Mouse (Mus musculus) heart, embryonic 11.5 days (tissue): ENCODE results near the gene Abcb11. TPM values are rescaled to one million over a fixed set of nuclear protein-coding genes. Genes with fewer than 3 reads are reported as not detected.

Experiments
- ATAC-seq: fragments of 200-750 bp; cut with Nextera tagmentation; replicated peaks from 2 replicates; pipeline ENCODE4 v1.8.0; 2017; ENCODE audit warnings: moderate library complexity; ENCODE audit not compliant: insufficient number of reproducible peaks, low FRiP score, low TSS enrichment
- H3K27ac ChIP-seq: fragments of 300-500 bp; sonication (generic); 2 replicates; pipeline ENCODE4 v1.5.1; 2014; ENCODE audit warnings: mild to moderate bottlenecking, low read depth, low read length
- H3K27me3 ChIP-seq: fragments of 300-500 bp; sonication (generic); 2 replicates; pipeline ENCODE4 v1.6.1; 2014; ENCODE audit warnings: mild to moderate bottlenecking, low read length, mixed read lengths; ENCODE audit not compliant: control insufficient read depth, insufficient read depth
- H3K36me3 ChIP-seq: fragments of 300-500 bp; sonication (generic); 2 replicates; pipeline ENCODE4 v1.6.1; 2014; ENCODE audit warnings: mild to moderate bottlenecking, low read length, moderate library complexity, mixed read lengths; ENCODE audit not compliant: control insufficient read depth, insufficient read depth
- H3K4me1 ChIP-seq: fragments of 300-500 bp; sonication (generic); 2 replicates; pipeline ENCODE4 v1.6.1; 2014; ENCODE audit warnings: low read length; ENCODE audit not compliant: control insufficient read depth, insufficient read depth
- H3K4me2 ChIP-seq: fragments of 300-500 bp; sonication (generic); 2 replicates; pipeline ENCODE4 v1.6.1; 2014; ENCODE audit warnings: mild to moderate bottlenecking, moderate library complexity
- H3K4me3 ChIP-seq: fragments of 300-500 bp; sonication (generic); 2 replicates; pipeline ENCODE4 v1.5.1; 2014; ENCODE audit warnings: low read depth, low read length
- H3K9ac ChIP-seq: fragments of 300-500 bp; sonication (generic); 2 replicates; pipeline ENCODE4 v1.6.1; 2014; ENCODE audit warnings: mild to moderate bottlenecking, low read depth, low read length, moderate library complexity
- H3K9me3 ChIP-seq: fragments of 300-500 bp; sonication (generic); replicated peaks from 2 replicates; pipeline ENCODE4 v1.6.1; 2016; ENCODE audit warnings: low read length; ENCODE audit not compliant: control insufficient read depth
- WGBS: fragments of 180-500 bp; shearing (Covaris S2); extraction: QIAGEN DNeasy Blood & Tissue Kit; methylation state at CpG from one replicate; pipeline ENCODE4 v1.1.7; 2014; ENCODE audit not compliant: insufficient replicate concordance; 5-methylcytosine and 5-hydroxymethylcytosine counted together
- polyA plus RNA-seq: library from polyadenylated mRNA; unstranded; fragments of >200 nt; fragmentation: Nextera tagmentation; extraction: Ambion mirVana; gene quantifications from 2 replicates; pipeline ENCODE4 v1.2.1, GENCODE M21; 2014

The Abcb11 gene
- polyA plus RNA-seq, 1 experiment from 2014 or later, result not detected

- no peaks in the 10 kb centered on the region for H3K27me3 ChIP-seq
- H3K4me3 ChIP-seq, result no peak overlapping the region
- peaks cover 11% of the 10 kb centered on the region for H3K36me3 ChIP-seq
- H3K9ac ChIP-seq, result no peak overlapping the region
- H3K4me1 ChIP-seq, result no peaks in the 10 kb centered on the region
- no peak overlapping the region for H3K27ac ChIP-seq
- H3K4me2 ChIP-seq, result no peak overlapping the region
- ATAC-seq, result no peak
- H3K9me3 ChIP-seq, result no peaks in the 10 kb centered on the region
- WGBS, result 70% methylated on average over 4 of the region's 4 CpGs
Measured at GRCm38 (mm10) chr2:69189222-69189621, 153.2 kb downstream of the Abcb11 start.

DNA sequence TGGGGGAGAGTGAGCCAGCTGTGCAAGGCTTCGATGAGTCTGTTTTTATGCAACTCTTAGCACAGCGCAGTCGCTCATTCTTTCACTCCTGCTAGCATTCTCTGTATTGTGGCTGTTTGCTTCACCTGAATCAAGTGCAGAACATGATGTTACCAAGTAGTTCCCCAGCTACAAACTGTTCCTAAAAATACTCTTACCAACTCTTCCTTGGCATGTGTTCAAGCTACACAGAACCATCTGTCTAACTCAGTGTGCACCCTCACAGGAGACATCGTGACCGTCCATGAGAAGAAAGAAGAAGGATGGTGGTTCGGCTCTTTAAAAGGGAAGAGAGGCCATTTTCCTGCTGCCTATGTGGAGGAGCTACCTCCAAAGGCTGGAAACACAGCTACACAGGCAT lies 153.7 kb downstream of the Abcb11 start:
- H3K27ac ChIP-seq, result no peak overlapping the region
- no peak overlapping the region for H3K4me2 ChIP-seq
- WGBS, result 82% methylated on average over 6 of the region's 6 CpGs
- H3K36me3 ChIP-seq, result peaks cover 7% of the 10 kb centered on the region
- H3K4me3 ChIP-seq, result no peak overlapping the region
- no peak for ATAC-seq
- H3K9ac ChIP-seq, result no peak overlapping the region
- no peaks in the 10 kb centered on the region for H3K27me3 ChIP-seq
- no peaks in the 10 kb centered on the region for H3K4me1 ChIP-seq
- no peaks in the 10 kb centered on the region for H3K9me3 ChIP-seq

Other genes with a start within 250 kb of the Abcb11 start
- gene Nostrin, start 206.8 kb downstream of the Abcb11 start, polyA plus RNA-seq, result 2.8 and 3.5 TPM in 2 replicates
- 144 and 152 TPM in 2 replicates for gene Spc25, start 136.4 kb downstream of the Abcb11 start, polyA plus RNA-seq
- 0.26 TPM in 1 of 2 replicates, not detected in the other for gene G6pc2, start 131.5 kb downstream of the Abcb11 start, polyA plus RNA-seq
- not detected in 2 replicates for gene Dhrs9, start 37.8 kb upstream of the Abcb11 start, polyA plus RNA-seq
- 0.65 and 1.0 TPM in 2 replicates for gene Lrp2, start 243.4 kb upstream of the Abcb11 start, polyA plus RNA-seq